Mouse (Mus musculus): ENCODE results near the gene Fbxw9. TPM values are rescaled to one million over a fixed set of nuclear protein-coding genes. Genes with fewer than 3 reads are reported as not detected.

The Fbxw9 gene
- polyA plus RNA-seq, 1 experiment, result 25.1 TPM

- TF ChIP-seq POLR2A (IDR thresholded peaks at IDR 0.05; ENCODE audit: insufficient read depth, low read length) (no peak), CTCF (IDR thresholded peaks at IDR 0.05; ENCODE audit: low read depth, low read length) (no peak), EP300 (IDR thresholded peaks at IDR 0.05; ENCODE audit: insufficient read depth, low read depth, low read length) (peak; percentile 94)
- H3K4me3 ChIP-seq (ENCODE audit: low read depth, low read length), result no peak overlapping the region
- H3K27me3 ChIP-seq (ENCODE audit: control insufficient read depth, insufficient read depth, low read length, poor library complexity, severe bottlenecking), result no peaks in the 10 kb centered on the region
- H3K9ac ChIP-seq (ENCODE audit: low read depth, poor library complexity, severe bottlenecking), result peak overlapping the region; percentile 61
- H3K36me3 ChIP-seq (ENCODE audit: control insufficient read depth, insufficient read depth, low read length, poor library complexity, severe bottlenecking), result peaks cover 61% of the 10 kb centered on the region
- no peaks in the 10 kb centered on the region for H3K4me1 ChIP-seq (ENCODE audit: control insufficient read depth, insufficient read depth, low read length)
- H3K9me3 ChIP-seq (replicated peaks; ENCODE audit: control insufficient read depth, insufficient read depth, low read length, poor library complexity, severe bottlenecking), result no peaks in the 10 kb centered on the region
- H3K27ac ChIP-seq (ENCODE audit: insufficient read depth, low read length), result peak overlapping the region; percentile 85
These were observed 38.3 kb upstream of the Fbxw9 start for GRCm38 (mm10) chr8:85021514-85022055.

GRCm38 (mm10) chr8:85023846-85024245, 36.0 kb upstream of the Fbxw9 start:
- Histone ChIP-seq H3K4me3 (ENCODE audit: low read depth, low read length) (peak overlapping the region; percentile 99), H3K4me1 (ENCODE audit: control insufficient read depth, insufficient read depth, low read length) (no peaks in the 10 kb centered on the region), H3K9me3 (replicated peaks; ENCODE audit: control insufficient read depth, insufficient read depth, low read length, poor library complexity, severe bottlenecking) (no peaks in the 10 kb centered on the region), H3K27ac (ENCODE audit: insufficient read depth, low read length) (no peak overlapping the region), H3K9ac (ENCODE audit: low read depth, poor library complexity, severe bottlenecking) (peak overlapping the region; percentile 95; the same call in 1 of the 2 replicates), H3K27me3 (ENCODE audit: control insufficient read depth, insufficient read depth, low read length, poor library complexity, severe bottlenecking) (no peaks in the 10 kb centered on the region), H3K36me3 (ENCODE audit: control insufficient read depth, insufficient read depth, low read length, poor library complexity, severe bottlenecking) (peaks cover 52% of the 10 kb centered on the region)
- no peak for TF ChIP-seq EP300 (IDR thresholded peaks at IDR 0.05; ENCODE audit: insufficient read depth, low read depth, low read length)
- no peak for TF ChIP-seq POLR2A (IDR thresholded peaks at IDR 0.05; ENCODE audit: insufficient read depth, low read length)
- no peak for TF ChIP-seq CTCF (IDR thresholded peaks at IDR 0.05; ENCODE audit: low read depth, low read length)

GRCm38 (mm10) chr8:85025098-85025932, 34.5 kb upstream of the Fbxw9 start, which contains the start of gene Asna1:
Gene Asna1, minus strand, starts transcription at chr8:85025281.
- H3K27ac ChIP-seq (ENCODE audit: insufficient read depth, low read length), result peak within 1 kb of the TSS; percentile 73
- H3K4me3 ChIP-seq (ENCODE audit: low read depth, low read length), result peak within 1 kb of the TSS; percentile 99
- no peak for TF ChIP-seq CTCF (IDR thresholded peaks at IDR 0.05; ENCODE audit: low read depth, low read length)
- TF ChIP-seq EP300 (IDR thresholded peaks at IDR 0.05; ENCODE audit: insufficient read depth, low read depth, low read length), result no peak
- TF ChIP-seq POLR2A (IDR thresholded peaks at IDR 0.05; ENCODE audit: insufficient read depth, low read length), result no peak
- no peaks in the 10 kb centered on the region for H3K4me1 ChIP-seq (ENCODE audit: control insufficient read depth, insufficient read depth, low read length)
- no peaks in the 10 kb centered on the region for H3K27me3 ChIP-seq (ENCODE audit: control insufficient read depth, insufficient read depth, low read length, poor library complexity, severe bottlenecking)
- peak within 1 kb of the TSS; percentile 99 for H3K9ac ChIP-seq (ENCODE audit: low read depth, poor library complexity, severe bottlenecking)
- H3K9me3 ChIP-seq (replicated peaks; ENCODE audit: control insufficient read depth, insufficient read depth, low read length, poor library complexity, severe bottlenecking), result no peaks in the 10 kb centered on the region
- peaks cover 52% of the 10 kb centered on the region for H3K36me3 ChIP-seq (ENCODE audit: control insufficient read depth, insufficient read depth, low read length, poor library complexity, severe bottlenecking)

- H3K4me1 ChIP-seq (ENCODE audit: control insufficient read depth, insufficient read depth, low read length), result no peaks in the 10 kb centered on the region
- H3K27ac ChIP-seq (ENCODE audit: insufficient read depth, low read length), result 0 out of 2 replicates have a peak within 1 kb of the TSS, but pooled peaks have one; percentile 29
- H3K36me3 ChIP-seq (ENCODE audit: control insufficient read depth, insufficient read depth, low read length, poor library complexity, severe bottlenecking), result peaks cover 55% of the 10 kb centered on the region
- peak within 1 kb of the TSS; percentile 95 for H3K4me3 ChIP-seq (ENCODE audit: low read depth, low read length)
- peak within 1 kb of the TSS; percentile 99 for H3K9ac ChIP-seq (ENCODE audit: low read depth, poor library complexity, severe bottlenecking)
- 0 out of 2 replicates have a peak, but pooled peaks have one; percentile 32 for TF ChIP-seq EP300 (IDR thresholded peaks at IDR 0.05; ENCODE audit: insufficient read depth, low read depth, low read length)
- no peak for TF ChIP-seq CTCF (IDR thresholded peaks at IDR 0.05; ENCODE audit: low read depth, low read length)
- peak; percentile 87 for TF ChIP-seq POLR2A (IDR thresholded peaks at IDR 0.05; ENCODE audit: insufficient read depth, low read length)
- no peaks in the 10 kb centered on the region for H3K9me3 ChIP-seq (replicated peaks; ENCODE audit: control insufficient read depth, insufficient read depth, low read length, poor library complexity, severe bottlenecking)
- H3K27me3 ChIP-seq (ENCODE audit: control insufficient read depth, insufficient read depth, low read length, poor library complexity, severe bottlenecking), result no peaks in the 10 kb centered on the region
These were observed 33.0 kb upstream of the Fbxw9 start, which contains the start of gene Trir for GRCm38 (mm10) chr8:85026670-85027515. Gene Trir, plus strand, starts transcription at chr8:85026823.

- H3K4me3 ChIP-seq (ENCODE audit: low read depth, low read length), result peak overlapping the region; percentile 95
- peaks cover 55% of the 10 kb centered on the region for H3K36me3 ChIP-seq (ENCODE audit: control insufficient read depth, insufficient read depth, low read length, poor library complexity, severe bottlenecking)
- no peaks in the 10 kb centered on the region for H3K4me1 ChIP-seq (ENCODE audit: control insufficient read depth, insufficient read depth, low read length)
- H3K9me3 ChIP-seq (replicated peaks; ENCODE audit: control insufficient read depth, insufficient read depth, low read length, poor library complexity, severe bottlenecking), result no peaks in the 10 kb centered on the region
- no peaks in the 10 kb centered on the region for H3K27me3 ChIP-seq (ENCODE audit: control insufficient read depth, insufficient read depth, low read length, poor library complexity, severe bottlenecking)
- H3K27ac ChIP-seq (ENCODE audit: insufficient read depth, low read length), result 0 out of 2 replicates have a peak overlapping the region, but pooled peaks have one; percentile 29
- peak overlapping the region; percentile 99 for H3K9ac ChIP-seq (ENCODE audit: low read depth, poor library complexity, severe bottlenecking)
- TF ChIP-seq CTCF (IDR thresholded peaks at IDR 0.05; ENCODE audit: low read depth, low read length) (no peak), POLR2A (IDR thresholded peaks at IDR 0.05; ENCODE audit: insufficient read depth, low read length) (no peak), EP300 (IDR thresholded peaks at IDR 0.05; ENCODE audit: insufficient read depth, low read depth, low read length) (no peak)
These were observed 32.4 kb upstream of the Fbxw9 start for GRCm38 (mm10) chr8:85027516-85027855.
